Mouse (Mus musculus): Measurements from ENCODE around the gene Tirap.

DNA sequence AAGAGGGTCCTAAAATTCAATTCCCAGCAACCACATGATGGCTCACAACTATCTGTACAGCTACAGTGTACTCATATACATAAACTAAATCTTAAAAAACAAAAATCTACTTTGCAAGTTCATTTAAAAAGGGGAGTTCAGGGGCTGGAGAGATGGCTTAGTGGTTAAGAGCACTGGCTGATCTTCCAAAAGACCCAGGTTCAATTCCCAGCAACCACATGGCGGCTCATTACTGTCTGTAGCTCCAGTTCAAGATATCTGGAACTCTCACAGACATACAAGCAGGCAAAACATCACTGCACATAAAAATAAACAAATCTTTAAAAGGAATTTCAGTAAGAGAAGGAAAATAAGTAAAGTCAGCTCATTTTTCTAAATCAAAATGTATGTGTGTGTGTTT is 38.3 kb upstream of the Tirap start:
- TF ChIP-seq CTCF (IDR thresholded peaks at IDR 0.05; ENCODE audit: low read depth) (no peak), EP300 (IDR thresholded peaks at IDR 0.05; ENCODE audit: low read depth) (no peak)

Data from heart, postnatal 0 days (tissue).